Mouse (Mus musculus) lung, postnatal 36 days (tissue): ENCODE measurements around the gene Akt2.
"Not testable (repeated sequence)": the region's sequence is repeated elsewhere in the genome, so short reads cannot be mapped to it uniquely, and the experiment has no call there.

ENCODE experiments used
- DNase-seq: peaks from one replicate; pipeline ENCODE4 v3.0.0; 2022; ENCODE audit warnings: mixed read lengths

Akt2 gene

GRCm38 (mm10) chr7:27622234-27622633 lies 30.9 kb downstream of the Akt2 start:
- DNase-seq = no peak

GRCm38 (mm10) chr7:27624967-27625366 lies 33.6 kb downstream of the Akt2 start:
- DNase-seq = no peak

DNA sequence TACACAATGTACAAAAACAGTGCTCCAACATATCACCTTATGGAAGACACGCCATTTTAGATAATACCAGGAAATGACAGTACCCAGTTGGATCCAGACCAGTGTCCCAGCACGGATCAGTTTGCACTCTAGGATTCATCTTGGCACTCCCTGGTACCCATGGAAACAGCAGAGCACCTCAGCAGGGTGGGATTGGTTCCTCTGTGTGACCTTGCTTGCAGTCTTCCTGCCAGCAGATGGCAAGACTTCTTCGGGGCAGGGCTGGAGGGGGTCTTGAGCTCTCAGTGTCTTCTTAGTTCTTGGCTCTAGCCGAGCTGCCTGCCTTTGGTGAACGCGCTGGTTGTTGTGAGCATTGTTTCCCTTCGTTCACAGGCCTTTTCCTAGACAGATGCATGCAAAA lies 36.4 kb downstream of the Akt2 start:
- DNase-seq = no peak

DNA sequence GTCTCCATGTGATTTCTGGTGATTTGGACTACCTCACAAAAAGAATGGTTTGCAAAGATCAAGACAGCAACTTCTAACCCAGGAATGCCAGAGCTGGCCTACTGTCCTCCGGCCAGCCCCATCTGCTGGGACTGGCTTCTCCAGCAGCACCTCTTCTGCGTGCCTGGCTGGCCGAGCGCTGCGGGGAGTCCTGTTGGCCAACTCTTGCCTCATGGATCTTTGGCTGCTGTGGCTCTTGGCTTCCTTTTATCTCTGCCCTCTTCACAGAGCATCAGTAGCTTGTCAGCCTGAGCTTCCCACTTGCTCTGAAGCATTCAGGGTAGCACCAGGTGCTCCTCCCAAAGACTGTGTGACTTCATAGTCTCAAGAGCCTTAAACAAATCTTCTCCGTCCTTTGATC lies 36.8 kb downstream of the Akt2 start:
- DNase-seq = no peak

DNA sequence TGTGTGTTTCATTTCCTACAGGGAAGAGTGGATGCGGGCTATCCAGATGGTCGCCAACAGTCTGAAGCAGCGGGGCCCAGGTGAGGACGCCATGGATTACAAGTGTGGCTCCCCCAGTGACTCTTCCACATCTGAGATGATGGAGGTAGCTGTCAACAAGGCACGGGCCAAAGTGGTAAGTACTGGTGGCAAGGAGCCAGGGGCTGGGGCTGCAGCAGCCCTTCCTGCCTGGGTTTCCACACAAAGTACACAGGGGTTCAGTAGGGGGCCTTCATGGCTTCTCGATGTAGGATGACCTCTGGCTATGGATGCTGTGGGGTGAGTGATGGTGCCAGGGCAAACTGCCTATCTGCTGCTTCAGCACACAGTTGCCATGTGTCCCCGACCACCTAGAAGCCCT lies 37.5 kb downstream of the Akt2 start:
- not testable (repeated sequence) for DNase-seq

DNA sequence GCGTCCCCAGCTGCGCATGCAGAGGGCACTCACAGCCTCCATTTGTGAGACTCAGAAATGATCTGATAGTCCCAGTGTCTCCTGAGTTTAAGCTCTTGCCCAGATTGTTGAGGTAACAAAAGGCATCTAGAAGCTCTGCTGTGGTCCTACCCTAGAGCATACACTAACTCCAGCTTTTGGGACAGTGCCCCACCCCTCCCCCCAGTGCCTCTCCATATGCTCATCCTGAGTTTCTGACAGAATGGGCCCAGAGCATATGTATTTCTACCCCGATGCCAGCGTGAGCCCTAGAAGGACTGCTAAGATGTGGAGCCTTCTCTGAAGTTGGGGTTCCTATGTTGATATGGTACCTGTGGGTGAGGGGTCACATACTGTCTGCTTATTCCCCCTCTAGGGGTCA lies 40.1 kb downstream of the Akt2 start:
- DNase-seq = no peak

- no peak for DNase-seq
These were observed 41.8 kb downstream of the Akt2 start for GRCm38 (mm10) chr7:27633166-27633565.

DNA sequence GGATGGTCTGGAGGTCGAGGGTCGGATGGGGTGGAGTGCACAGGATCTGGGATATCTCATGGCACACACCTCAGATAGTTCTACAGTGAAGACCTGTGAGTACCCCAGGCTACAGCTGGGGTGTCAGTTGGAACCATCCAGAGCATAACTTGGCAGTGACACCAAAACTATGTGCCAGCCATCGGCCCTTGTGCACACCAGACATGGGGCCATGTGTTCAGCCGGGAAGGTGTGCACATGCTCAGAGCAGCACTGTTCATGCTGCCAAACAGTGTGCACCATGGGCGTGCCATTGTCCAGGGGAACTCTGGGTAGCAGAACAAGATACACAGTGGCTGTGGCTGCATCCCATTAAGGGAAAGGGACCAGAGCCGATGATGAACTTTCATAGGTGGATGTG lies 43.3 kb downstream of the Akt2 start:
- DNase-seq = no peak

DNA sequence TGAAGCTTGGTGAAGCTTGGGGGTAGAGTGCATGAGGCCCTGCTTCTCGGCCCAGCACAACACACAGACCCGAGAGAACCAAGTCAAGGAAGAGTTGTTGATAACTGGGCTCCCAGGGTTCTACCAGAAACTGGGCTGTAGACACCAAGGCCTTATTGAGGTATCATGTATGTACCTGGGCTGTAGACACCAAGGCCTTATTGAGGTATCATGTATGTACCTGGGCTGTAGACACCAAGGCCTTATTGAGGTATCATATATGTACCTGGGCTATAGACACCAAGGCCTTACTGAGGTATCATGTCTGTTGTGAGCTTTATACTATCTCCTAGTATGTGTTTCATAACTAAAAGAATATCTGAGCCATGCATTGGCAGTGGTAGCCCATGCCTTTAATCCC lies 43.7 kb downstream of the Akt2 start:
- DNase-seq = not testable (repeated sequence)

DNA sequence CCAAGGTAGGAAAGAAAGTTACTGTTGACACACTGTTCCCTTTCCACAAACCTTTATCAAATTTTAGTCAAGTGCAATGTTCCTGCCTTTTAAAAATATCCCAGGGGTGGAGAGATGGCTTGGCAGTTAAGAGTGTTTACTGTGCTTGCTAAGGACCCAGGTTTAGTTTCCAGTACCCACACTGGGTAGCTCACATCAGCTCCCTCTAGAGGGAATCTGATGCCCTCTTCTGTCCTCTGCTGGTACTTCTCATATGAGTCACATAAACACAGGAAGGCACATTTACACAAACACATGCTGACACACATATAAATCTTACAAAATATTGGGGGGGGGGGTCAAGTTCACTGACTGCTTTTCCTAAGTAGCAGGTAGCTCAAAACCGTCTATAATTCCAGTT lies 53.1 kb downstream of the Akt2 start:
- DNase-seq = peak; percentile 34

- DNase-seq = no peak
These were observed 55.2 kb downstream of the Akt2 start for GRCm38 (mm10) chr7:27646516-27646915.

GRCm38 (mm10) chr7:27647281-27648002 lies 56.1 kb downstream of the Akt2 start:
- DNase-seq = no peak

GRCm38 (mm10) chr7:27649723-27650122 lies 58.4 kb downstream of the Akt2 start:
- no peak for DNase-seq

DNA sequence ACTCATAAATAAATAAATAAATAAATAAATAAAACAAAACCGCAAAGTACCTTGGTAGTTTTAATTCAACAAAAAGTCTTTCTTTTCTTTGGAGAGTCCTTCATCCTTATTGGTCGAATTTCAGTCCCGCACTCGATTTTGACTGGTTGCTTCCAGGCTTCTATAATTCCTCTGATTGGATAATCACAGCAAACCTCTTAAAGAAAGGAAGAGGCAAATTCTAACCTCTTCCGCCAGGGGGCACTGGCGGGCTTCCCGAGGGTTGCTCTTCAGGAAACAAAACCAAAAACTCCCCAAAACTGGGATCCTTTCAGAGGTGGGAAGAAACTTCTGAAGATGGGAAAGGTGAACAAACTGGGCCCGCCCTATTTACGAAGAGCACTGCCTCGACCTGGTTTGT lies 59.6 kb downstream of the Akt2 start:
- peak; percentile 81 for DNase-seq

- DNase-seq = no peak
These were observed 62.5 kb downstream of the Akt2 start, which contains the start of gene Ttc9b for GRCm38 (mm10) chr7:27653681-27654437. Ttc9b (plus strand) TSS chr7:27653915.

DNA sequence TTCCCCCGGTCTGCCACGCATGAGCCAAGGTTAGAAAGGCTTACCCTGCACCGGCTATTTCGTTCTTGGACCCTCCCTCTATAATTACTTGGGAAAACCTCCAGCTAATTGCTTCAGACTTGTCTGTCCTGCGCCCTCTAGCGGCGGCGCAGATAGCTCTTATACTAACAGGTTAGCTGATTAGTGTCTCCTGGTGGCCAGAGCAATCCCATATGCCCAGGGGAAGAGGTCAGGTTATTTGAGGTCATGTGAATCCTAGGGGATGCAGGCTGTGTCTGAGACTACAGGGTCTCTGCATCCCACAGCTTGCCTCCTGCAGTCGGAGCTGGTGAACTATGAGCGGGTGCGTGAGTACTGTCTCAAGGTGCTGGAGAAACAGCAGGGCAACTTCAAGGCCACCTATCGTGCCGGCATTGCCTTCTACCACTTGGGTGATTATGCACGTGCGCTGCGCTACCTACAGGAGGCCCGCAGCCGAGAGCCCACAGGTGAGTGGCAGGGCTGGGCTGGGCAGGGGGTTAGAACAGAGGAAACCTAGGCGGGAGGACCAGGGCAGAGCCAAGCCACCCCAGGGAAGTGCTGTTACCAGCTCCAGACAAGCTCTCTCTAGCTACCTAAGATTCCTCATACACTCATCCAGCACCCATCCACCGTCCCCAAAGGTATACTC lies 63.4 kb downstream of the Akt2 start:
- peak; percentile 62 for DNase-seq

DNA sequence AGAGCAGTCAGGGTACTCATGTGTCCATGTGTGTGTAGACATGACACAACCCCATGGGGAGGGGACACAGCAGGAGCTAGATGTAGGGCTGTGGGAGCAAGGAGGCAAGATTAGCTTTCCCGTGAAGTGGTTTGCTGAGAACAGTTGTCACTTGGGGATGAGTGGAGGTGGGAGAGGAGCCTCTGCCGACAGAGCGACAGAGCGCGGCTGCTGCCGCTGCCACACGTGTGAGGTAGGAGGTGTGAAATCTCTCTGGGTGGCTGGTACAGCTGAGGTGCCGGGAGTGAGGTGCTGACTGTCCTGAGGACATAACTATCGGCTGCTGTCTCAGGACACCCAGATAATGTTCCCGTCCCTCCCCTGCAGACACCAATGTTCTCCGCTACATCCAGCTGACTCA lies 64.2 kb downstream of the Akt2 start:
- no peak for DNase-seq

DNA sequence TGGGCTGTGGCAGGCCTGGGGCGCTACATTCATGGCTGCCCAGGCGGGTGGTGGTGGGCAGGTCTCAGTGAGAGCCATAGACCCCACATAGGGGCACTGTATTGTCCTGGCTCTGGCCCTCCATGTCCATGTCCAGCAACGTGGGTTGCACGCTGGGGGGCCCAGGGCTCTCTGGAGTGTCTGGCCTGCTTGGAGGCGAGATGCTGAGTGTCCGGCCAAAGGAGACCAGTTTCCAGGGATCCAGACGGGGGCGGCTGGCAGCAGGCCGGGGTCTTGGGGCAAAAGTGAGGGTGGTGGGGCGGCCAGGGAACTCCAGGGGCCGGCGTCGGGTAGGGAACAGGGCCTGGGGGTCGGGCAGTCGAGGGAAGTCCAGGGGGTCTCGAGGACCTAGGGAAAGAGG lies 65.2 kb downstream of the Akt2 start:
- no peak for DNase-seq

GRCm38 (mm10) chr7:27657824-27658395 lies 66.6 kb downstream of the Akt2 start:
- DNase-seq = no peak

DNA sequence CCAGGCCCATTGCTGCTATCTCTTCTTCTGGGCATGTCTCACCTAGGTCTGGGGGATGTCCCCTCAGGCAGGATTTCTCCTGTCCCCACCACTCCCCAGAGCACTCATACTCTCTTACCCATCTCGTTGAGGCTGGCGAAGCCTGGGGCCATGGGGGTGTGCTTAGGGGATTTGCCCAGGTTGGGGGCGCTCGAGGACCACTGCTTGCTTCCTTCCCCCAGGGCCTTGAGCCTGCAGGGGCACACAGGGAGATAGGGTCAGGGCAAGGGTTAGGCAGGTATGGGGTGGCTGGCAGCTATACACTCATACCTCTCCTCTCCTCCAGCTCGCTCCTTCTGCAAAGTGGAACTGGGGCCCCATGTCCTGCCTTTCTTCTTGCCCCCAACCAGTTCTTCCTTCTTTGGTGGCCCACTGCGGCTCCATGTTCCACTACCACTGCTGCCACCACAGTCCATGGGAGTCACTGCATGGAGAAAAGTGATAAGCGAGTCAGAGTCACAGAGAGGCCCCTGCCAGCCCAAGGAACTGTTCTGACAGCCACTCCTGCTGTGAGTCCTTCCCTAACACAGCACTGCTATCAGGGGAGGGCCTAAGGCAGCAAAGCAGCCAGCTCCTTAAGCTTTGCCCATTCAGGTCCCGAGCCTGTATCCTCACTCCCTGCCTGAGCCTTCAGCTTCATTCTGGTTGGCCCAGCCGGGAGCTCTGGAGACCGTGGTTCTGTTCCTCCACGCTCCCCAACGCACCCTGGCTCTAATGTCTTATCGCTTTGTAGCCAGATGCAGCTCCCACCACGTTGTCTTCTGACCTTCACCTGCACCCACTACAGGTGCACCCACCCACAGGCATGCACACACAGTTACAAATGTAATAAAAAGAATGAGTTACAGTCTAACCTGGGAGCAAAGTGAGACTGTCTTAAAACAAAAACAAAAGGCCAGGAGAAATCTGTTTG lies 67.6 kb downstream of the Akt2 start:
- DNase-seq = no peak

GRCm38 (mm10) chr7:27662038-27662437 lies 70.7 kb downstream of the Akt2 start:
- no peak for DNase-seq

DNA sequence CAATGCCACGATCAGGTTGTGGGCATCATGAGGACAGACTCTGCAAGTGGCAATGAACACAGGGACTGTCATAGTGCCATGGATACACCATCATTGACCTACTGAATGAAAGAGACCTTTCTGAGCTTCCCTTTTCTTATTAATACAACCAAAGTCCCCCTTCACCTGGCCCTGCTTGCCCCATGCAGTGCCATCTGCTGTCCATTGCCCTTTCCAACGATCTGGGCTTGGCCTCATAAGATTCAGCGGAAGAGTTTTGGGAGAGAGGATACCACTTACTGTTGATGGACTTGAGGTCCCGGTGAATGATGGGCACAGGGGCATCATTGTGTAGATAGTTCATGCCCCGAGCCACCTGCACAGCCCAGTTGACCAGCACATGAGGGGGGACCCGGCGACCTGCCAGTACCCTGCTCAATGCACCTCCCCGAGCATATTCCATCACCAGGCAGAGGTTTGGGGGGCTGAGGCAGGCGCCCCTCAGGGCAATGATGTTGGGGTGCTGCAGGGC lies 81.8 kb downstream of the Akt2 start:
- DNase-seq = no peak
